Mouse (Mus musculus) heart, embryonic 14.5 days (tissue): Measurements from ENCODE around the gene Cog7. TPM values are rescaled to one million over a fixed set of nuclear protein-coding genes. Genes with fewer than 3 reads are reported as not detected.

Experiments
- ATAC-seq: fragments of 200-750 bp; cut with Nextera tagmentation; 2 replicates; pipeline ENCODE4 v1.8.0; 2017; ENCODE audit warnings: low read depth, moderate TSS enrichment; ENCODE audit not compliant: insufficient number of reproducible peaks, insufficient read depth, low FRiP score
- H3K27ac ChIP-seq, 2 experiments: fragments of 200-500 bp in 1 of 2; fragments of 300-500 bp in 1 of 2; sonication (generic) in 1 of 2; replicated peaks in 1 of 2; 2 replicates each; pipeline ENCODE4 v1.5.1; 2012 to 2014; ENCODE audit warnings: low read depth in 2 of 2, low read length in 2 of 2, control low read depth in 1 of 2, mild to moderate bottlenecking in 1 of 2, mixed read lengths in 1 of 2; ENCODE audit not compliant: control insufficient read depth in 1 of 2, insufficient read depth in 1 of 2
- H3K27me3 ChIP-seq: fragments of 300-500 bp; sonication (generic); 2 replicates; pipeline ENCODE4 v1.6.1; 2014; ENCODE audit warnings: mild to moderate bottlenecking, low read length, control low read depth; ENCODE audit not compliant: control insufficient read depth, insufficient read depth
- H3K36me3 ChIP-seq: fragments of 300-500 bp; sonication (generic); 2 replicates; pipeline ENCODE4 v1.6.1; 2014; ENCODE audit warnings: mild to moderate bottlenecking, control low read depth, low read length, mixed read lengths; ENCODE audit not compliant: control insufficient read depth, insufficient read depth
- H3K4me1 ChIP-seq, 2 experiments: fragments of 200-500 bp in 1 of 2; fragments of 300-500 bp in 1 of 2; sonication (generic) in 1 of 2; 2 replicates each; pipeline ENCODE4 v1.6.1; 2012 to 2014; ENCODE audit warnings: low read length in 2 of 2, control low read depth in 1 of 2, mixed read lengths in 1 of 2; ENCODE audit not compliant: control insufficient read depth in 2 of 2, insufficient read depth in 2 of 2
- H3K4me2 ChIP-seq: fragments of 300-500 bp; sonication (generic); 2 replicates; pipeline ENCODE4 v1.6.1; 2014; ENCODE audit warnings: mild to moderate bottlenecking, low read length
- H3K4me3 ChIP-seq, 2 experiments: fragments of 200-500 bp in 1 of 2; fragments of 300-500 bp in 1 of 2; sonication (generic) in 1 of 2; 2 replicates each; pipeline ENCODE4 v1.5.1; 2012 to 2014; ENCODE audit warnings: low read length in 2 of 2, mild to moderate bottlenecking in 2 of 2, control low read depth in 1 of 2, low read depth in 1 of 2, moderate library complexity in 1 of 2; ENCODE audit not compliant: control insufficient read depth in 1 of 2, insufficient read depth in 1 of 2
- H3K9ac ChIP-seq: fragments of 300-500 bp; sonication (generic); 2 replicates; pipeline ENCODE4 v1.6.1; 2014; ENCODE audit warnings: mild to moderate bottlenecking, low read length
- H3K9me3 ChIP-seq: fragments of 300-500 bp; sonication (generic); 2 replicates; pipeline ENCODE4 v1.6.1; 2016; ENCODE audit warnings: low read length, control low read depth; ENCODE audit not compliant: control insufficient read depth
- WGBS: fragments of 180-500 bp; shearing (Covaris S2); extraction: QIAGEN DNeasy Blood & Tissue Kit; methylation state at CpG from one replicate; pipeline ENCODE4 v1.1.7; 2014; 5-methylcytosine and 5-hydroxymethylcytosine counted together
- polyA plus RNA-seq: library from polyadenylated mRNA; unstranded; fragments of >200 nt; fragmentation: Nextera tagmentation; extraction: Ambion mirVana; gene quantifications from 2 replicates; pipeline ENCODE4 v1.2.1, GENCODE M21; 2014

Gene Cog7
- polyA plus RNA-seq, 1 experiment from 2014 or later: 18.3 TPM

DNA sequence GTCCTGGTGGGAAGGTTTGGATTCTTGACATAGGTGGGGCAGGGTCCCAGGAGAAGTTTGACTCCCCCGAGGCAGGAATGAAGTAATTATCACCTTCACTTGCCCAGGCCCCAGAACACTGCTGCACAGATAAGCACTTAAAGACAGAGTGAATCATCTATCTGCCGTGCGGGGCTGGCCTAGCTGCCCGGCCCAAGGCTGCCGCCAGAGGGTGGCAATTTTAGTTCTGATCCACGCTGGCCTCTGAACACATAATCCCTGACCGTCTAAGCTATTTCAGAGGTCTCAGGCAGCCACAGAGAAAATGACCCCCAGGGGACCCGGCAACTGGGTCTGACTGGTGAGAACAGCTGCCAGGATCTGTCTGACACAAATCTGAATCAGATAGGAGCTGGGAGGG is 33.6 kb upstream of the Cog7 start:
- no peak; the same call in 1 of the 2 replicates for ATAC-seq
- H3K4me2 ChIP-seq: peak overlapping the region; percentile 47
- H3K9ac ChIP-seq: peak overlapping the region; percentile 64
- 18% methylated on average over 8 of the region's 8 CpGs for WGBS
- H3K9me3 ChIP-seq: no peaks in the 10 kb centered on the region
- H3K4me1 ChIP-seq: peaks cover 27 to 46% of the 10 kb centered on the region in 2 experiments
- H3K4me3 ChIP-seq: no peak overlapping the region; a peak in 1 of 4 replicates
- peak overlapping the region; percentile 60 to 75 for H3K27ac ChIP-seq
- peaks cover 26% of the 10 kb centered on the region for H3K36me3 ChIP-seq
- H3K27me3 ChIP-seq: no peaks in the 10 kb centered on the region

DNA sequence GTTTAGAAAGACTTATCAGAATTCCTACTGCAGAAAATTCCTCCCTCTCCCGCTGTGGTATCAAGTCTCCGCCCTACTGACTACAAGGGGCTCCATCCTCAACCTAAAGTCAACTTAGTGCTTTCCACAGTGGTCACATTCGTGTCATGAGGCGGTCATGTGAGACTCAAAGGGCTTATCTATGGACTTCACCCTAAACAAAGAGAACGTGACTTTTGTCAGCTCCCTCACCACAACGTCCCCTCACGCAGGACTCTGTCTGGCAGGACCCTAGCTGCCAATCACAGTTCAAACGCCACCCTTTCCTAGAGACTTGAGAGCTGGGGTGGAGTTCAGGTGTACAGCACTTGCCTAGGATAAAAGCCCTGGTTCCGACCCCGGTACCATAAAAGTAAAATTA is 31.4 kb upstream of the Cog7 start:
- 57% methylated on average over 10 of the region's 10 CpGs for WGBS
- no peak overlapping the region; a peak in 1 of 4 replicates for H3K27ac ChIP-seq
- no peaks in the 10 kb centered on the region for H3K9me3 ChIP-seq
- no peak overlapping the region for H3K9ac ChIP-seq
- no peak overlapping the region for H3K4me2 ChIP-seq
- H3K36me3 ChIP-seq: peaks cover 48% of the 10 kb centered on the region
- peaks cover 16 to 24% of the 10 kb centered on the region in 2 experiments for H3K4me1 ChIP-seq
- H3K4me3 ChIP-seq: no peak overlapping the region
- no peaks in the 10 kb centered on the region for H3K27me3 ChIP-seq
- peak; percentile 4; the same call in 1 of the 2 replicates for ATAC-seq

DNA sequence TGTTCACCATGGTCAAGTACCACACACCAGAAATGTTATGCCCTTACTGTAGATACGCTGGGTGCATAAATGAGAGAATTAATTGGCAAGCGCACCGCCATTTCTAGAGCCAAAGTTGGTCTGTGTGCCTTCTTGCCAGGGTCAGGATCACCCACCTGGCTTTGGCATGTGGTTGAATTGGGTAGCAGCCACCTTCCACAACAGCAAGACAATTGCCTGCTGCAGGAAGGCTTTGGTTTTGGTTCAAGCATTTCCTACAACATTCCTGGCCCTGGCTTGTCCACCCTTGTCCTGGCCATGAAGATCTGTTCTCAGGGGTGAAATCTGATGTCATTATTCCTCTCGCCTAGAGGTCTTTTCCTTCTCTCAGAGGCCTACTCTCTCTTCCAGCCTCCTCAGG is 30.9 kb upstream of the Cog7 start:
- no peak overlapping the region for H3K4me2 ChIP-seq
- H3K27me3 ChIP-seq: no peaks in the 10 kb centered on the region
- H3K4me3 ChIP-seq: no peak overlapping the region
- WGBS: 95% methylated on average over 4 of the region's 4 CpGs
- H3K4me1 ChIP-seq: peaks cover 16 to 24% of the 10 kb centered on the region in 2 experiments
- H3K36me3 ChIP-seq: peaks cover 51% of the 10 kb centered on the region
- H3K9ac ChIP-seq: no peak overlapping the region
- H3K9me3 ChIP-seq: no peaks in the 10 kb centered on the region
- no peak overlapping the region; a peak in 1 of 4 replicates for H3K27ac ChIP-seq
- ATAC-seq: no peak

DNA sequence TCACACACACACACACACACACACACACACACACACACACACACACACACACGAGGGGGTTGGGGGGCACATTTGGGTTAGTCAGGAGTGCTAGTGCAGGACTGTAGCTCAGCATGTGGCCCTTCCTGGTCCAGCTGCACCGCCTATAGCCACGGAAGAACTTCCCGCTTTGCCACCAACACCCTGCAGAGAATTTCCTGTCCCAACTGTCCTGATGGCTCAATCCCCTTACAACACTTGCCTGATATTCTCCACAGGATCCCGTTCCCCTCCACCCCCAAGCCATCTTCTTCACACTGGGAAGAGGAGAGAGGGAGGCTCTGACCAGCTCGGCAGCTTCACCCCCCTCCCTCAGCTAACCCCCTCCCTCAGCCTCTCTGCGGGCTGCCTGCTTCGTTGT is 18.9 kb upstream of the Cog7 start:
- H3K9me3 ChIP-seq: no peaks in the 10 kb centered on the region
- no peaks in the 10 kb centered on the region for H3K27me3 ChIP-seq
- H3K9ac ChIP-seq: no peak overlapping the region
- ATAC-seq: no peak
- no peak overlapping the region for H3K4me3 ChIP-seq
- H3K4me2 ChIP-seq: no peak overlapping the region
- H3K4me1 ChIP-seq: no peaks in the 10 kb centered on the region
- peaks cover 95% of the 10 kb centered on the region for H3K36me3 ChIP-seq
- WGBS: 74% methylated on average over 8 of the region's 8 CpGs
- no peak overlapping the region for H3K27ac ChIP-seq

DNA sequence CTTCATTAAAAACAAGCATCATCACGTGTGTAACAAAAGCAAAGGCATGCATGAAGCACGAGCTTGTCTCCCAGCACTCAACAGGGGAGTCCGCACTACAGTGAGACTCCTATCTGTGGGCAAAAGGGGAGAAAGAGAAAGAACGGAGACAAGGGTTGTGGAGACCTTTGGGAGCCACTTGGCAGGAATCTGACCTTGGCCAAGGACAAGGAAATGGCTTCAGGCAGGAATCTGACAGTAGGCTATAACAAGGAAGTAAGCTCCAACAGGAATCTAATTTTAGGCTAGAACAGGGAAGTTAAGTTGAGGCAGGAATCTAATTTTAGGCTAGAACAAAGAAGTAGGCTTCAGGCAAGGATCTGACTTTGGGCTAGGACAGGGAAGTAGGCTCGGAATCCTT is 14.4 kb upstream of the Cog7 start:
- no peaks in the 10 kb centered on the region for H3K27me3 ChIP-seq
- ATAC-seq: no peak
- no peak overlapping the region for H3K4me3 ChIP-seq
- no peaks in the 10 kb centered on the region for H3K9me3 ChIP-seq
- H3K4me2 ChIP-seq: no peak overlapping the region
- peaks cover 96% of the 10 kb centered on the region for H3K36me3 ChIP-seq
- WGBS: 89% methylated on average over 5 of the region's 5 CpGs
- H3K27ac ChIP-seq: no peak overlapping the region
- H3K9ac ChIP-seq: no peak overlapping the region
- no peaks in the 10 kb centered on the region for H3K4me1 ChIP-seq

DNA sequence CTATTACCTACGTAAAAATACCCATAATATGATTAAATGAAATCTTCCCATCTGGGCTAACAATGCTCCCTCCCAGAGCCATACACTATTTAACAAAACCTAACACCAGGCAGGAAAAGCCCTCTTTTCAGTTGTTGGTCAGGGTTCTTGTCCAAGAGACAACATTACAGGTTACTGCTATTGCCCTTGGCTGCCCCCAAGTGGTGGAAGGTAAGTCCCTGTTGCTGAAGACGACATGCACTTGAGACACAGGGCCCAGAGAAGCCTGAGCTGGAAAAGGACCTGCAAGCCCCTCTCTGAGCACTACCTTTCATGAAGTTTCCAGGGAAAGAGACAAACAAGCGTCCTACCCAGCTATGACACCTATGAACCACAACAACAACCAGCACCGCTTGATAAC is 6.5 kb downstream of the Cog7 start:
- Histone ChIP-seq H3K36me3 (peaks cover 44% of the 10 kb centered on the region), H3K4me2 (no peak overlapping the region), H3K9ac (no peak overlapping the region), H3K9me3 (no peaks in the 10 kb centered on the region), H3K27ac (no peak overlapping the region), H3K4me1 (no peaks in the 10 kb centered on the region), H3K4me3 (no peak overlapping the region), H3K27me3 (no peaks in the 10 kb centered on the region)
- ATAC-seq: no peak
- 53% methylated on average over 4 of the region's 4 CpGs for WGBS

DNA sequence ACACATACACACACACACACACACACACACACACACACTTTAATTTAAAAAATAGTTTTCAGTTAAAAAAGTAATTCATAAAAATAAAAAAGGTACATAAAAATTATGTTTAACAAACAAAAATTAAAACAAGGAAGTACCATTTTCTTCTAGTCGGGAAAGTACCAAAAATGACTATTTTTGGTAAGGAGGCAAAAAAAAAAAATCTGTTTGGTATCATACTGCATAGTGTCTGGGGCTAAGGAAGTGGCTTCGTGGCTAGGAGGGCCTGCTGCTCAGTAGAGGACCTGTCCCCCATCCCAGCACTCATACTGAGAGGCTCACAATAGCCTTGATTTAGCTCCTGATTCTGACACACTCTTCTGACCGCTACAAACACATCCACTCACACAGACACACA is 9.8 kb downstream of the Cog7 start:
- Histone ChIP-seq H3K9me3 (no peaks in the 10 kb centered on the region), H3K27me3 (no peaks in the 10 kb centered on the region), H3K36me3 (peaks cover 44% of the 10 kb centered on the region), H3K4me2 (no peak overlapping the region), H3K4me3 (no peak overlapping the region), H3K4me1 (no peaks in the 10 kb centered on the region; a peak in 1 of 4 replicates), H3K27ac (no peak overlapping the region), H3K9ac (no peak overlapping the region)
- ATAC-seq: no peak
- WGBS: 87% methylated on average over 3 of the region's 3 CpGs

DNA sequence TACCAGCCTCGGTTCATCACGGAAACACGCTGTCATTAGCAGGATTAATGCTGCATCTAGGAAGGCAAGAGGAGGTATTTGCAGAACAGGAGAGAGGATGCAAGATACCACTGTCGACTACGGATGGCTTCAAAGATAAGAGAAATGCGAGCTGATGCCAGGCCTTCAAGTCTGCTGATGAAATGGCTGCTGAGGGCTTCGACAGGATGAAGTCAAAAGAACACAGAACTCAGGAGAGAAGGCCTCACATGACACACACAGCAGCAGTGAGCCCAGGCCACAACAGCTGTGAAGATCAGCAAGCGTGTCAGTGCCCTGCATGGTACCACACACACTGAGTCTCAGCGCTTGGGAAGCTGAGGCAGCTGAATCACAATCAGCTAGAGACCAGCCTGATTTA is 11.3 kb downstream of the Cog7 start:
- no peaks in the 10 kb centered on the region for H3K9me3 ChIP-seq
- H3K4me1 ChIP-seq: no peaks in the 10 kb centered on the region; a peak in 1 of 4 replicates
- H3K27me3 ChIP-seq: no peaks in the 10 kb centered on the region
- no peak for ATAC-seq
- no peak overlapping the region for H3K9ac ChIP-seq
- 70% methylated on average over 9 of the region's 9 CpGs for WGBS
- no peak overlapping the region for H3K27ac ChIP-seq
- no peak overlapping the region for H3K4me3 ChIP-seq
- H3K36me3 ChIP-seq: peaks cover 43% of the 10 kb centered on the region
- no peak overlapping the region for H3K4me2 ChIP-seq
